Mouse (Mus musculus): ENCODE data around the gene Tgfbr2.

DNA sequence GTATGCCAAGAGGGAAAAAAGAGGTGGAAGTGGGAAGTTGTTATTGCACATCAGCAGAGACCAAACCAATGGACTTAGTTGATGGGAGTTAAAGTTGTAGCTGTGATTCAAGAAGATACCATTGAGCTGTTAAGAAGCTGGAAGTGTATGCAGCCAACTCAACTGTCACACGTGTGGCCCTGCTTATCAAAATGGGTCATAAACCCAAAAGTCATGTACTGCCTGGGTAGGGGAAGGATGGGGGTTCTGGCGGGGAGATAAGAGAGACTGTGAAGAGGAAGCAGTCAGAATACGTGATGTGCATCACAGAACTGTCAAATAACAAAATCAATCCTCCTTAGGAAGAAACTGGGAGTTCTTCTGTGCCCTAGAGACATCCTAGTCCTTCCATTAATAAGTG lies 15.1 kb downstream of the Tgfbr2 start:
- TF ChIP-seq GATA1 (IDR thresholded peaks at IDR 0.05; ENCODE audit: low read length) (no peak), TAL1 (IDR thresholded peaks at IDR 0.05; ENCODE audit: low read length) (no peak)

Data from erythroblast, embryonic 14.5 days (primary cell).